Mouse (Mus musculus) granulocyte monocyte progenitor cell, adult 5-6 weeks (primary cell): ENCODE data around the gene Vapa. TPM values are rescaled to one million over a fixed set of nuclear protein-coding genes. Genes with fewer than 3 reads are reported as not detected.
"Not testable (repeated sequence)": the region's sequence is repeated elsewhere in the genome, so short reads cannot be mapped to it uniquely, and the experiment has no call there.

ENCODE experiments used
- ATAC-seq: replicated peaks from 2 replicates; pipeline ENCODE4 v1.8.0; 2016; ENCODE audit warnings: mild to moderate bottlenecking, moderate TSS enrichment, inconsistent platforms; ENCODE audit not compliant: poor library complexity, severe bottlenecking
- total RNA-seq, 2 experiments: library from RNA; stranded (forward) in 1 of 2; stranded (reverse) in 1 of 2; fragments of 200-712, 200-1000 nt in 1 of 2; fragments of >200 nt in 1 of 2; fragmentation: Nextera tagmentation in 1 of 2; gene quantifications; 2 replicates each; pipeline ENCODE4 v1.2.3; 2014 to 2017

Vapa gene
- total RNA-seq, 2 experiments from 2014 or later = 131 to 134 TPM

DNA sequence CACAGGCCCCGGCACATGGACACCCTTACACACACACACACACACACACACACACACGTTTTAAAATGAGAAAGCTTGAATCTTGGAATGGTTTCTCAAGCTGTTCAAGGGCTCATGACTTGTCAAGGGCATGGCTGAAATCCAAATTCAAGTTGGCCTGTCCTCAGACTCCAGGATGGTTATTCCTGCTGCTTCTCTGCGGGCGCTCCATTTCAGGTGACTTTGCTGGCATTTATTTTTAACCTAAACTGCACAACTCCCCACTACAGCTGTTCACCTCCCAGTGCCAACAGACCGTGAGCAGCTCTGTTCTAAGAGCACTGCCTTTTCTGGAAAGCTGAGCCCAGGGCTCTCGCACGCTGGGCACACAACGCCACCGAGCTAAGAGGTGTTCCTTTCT lies 41.5 kb downstream of the Vapa start:
- no peak for ATAC-seq

DNA sequence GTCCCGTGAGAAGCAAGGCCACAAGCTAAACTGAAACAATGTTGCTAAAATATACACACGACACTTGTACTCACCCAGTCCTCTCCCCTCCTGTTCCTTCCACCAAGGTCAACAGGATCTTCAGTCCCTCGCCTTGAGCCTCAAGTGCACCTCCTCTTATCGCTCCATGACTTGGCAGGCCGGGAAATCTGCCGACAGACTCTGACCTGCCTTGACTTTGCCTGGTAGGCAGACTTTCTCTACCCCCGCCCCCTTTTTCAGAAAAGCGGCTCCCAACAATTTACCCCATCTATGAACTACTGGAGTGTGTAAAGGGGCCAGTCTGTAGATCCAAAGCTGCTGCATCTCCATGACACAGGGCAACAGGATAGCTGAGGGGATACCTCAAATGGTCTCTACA lies 41.9 kb downstream of the Vapa start:
- no peak for ATAC-seq

DNA sequence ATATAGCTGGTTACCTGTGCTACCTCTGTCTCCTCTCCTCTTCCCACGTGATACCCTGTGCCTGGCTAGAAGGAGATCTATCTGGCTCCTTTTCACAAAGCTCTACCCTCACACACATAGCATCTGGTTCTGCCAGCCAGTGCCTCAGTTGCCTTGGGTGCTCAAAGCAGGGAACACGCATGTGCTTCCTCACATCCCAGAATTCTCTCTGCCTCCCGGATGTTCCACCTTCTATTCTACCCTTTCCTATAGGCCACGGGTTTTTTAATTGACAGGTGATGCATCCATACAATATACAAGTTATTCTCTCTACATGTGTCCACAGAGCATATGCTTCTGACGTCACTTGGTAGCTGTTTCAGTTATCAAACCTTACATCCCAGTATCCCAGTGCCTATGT lies 49.2 kb downstream of the Vapa start:
- ATAC-seq = no peak

DNA sequence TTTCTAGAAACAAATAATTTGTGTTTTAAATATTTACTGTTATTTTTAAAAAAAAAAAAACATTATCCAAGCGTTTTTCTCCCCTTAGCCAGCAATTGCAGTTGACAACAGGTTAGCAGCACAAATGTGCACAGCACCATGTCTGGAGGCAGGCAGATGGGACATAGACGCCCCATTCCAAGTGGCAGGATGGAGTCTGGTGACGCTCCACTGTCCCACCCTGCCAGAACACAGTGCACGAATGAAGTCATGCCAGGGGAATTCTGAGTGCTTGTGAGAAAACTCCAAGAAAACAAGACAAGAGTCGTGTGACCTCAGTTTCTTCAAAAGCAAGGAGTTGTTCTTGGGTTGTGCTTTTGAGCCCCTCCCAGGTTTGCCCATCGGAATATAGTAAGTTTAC lies 50.0 kb downstream of the Vapa start:
- no peak for ATAC-seq

DNA sequence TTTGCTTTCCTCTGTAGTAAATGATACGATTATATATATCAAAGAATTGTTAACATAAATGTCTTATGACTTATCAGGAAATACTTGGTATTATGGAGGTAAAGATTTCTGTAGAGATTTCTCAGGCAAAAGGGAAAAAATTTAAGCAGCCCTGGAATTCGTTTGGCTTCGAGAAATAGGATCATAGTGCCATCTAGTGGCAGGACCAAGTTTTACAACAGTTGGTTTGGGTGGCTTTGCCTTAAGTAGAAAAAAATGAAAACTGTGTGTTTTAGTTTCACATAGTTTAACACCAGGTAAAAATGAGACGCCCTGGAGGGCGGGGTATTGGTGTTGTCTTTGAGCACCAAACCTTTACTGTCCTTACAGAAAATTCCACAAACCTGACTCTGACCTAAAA lies 50.6 kb downstream of the Vapa start:
- ATAC-seq = 0 out of 2 replicates have a peak, but pooled peaks have one; percentile 33

DNA sequence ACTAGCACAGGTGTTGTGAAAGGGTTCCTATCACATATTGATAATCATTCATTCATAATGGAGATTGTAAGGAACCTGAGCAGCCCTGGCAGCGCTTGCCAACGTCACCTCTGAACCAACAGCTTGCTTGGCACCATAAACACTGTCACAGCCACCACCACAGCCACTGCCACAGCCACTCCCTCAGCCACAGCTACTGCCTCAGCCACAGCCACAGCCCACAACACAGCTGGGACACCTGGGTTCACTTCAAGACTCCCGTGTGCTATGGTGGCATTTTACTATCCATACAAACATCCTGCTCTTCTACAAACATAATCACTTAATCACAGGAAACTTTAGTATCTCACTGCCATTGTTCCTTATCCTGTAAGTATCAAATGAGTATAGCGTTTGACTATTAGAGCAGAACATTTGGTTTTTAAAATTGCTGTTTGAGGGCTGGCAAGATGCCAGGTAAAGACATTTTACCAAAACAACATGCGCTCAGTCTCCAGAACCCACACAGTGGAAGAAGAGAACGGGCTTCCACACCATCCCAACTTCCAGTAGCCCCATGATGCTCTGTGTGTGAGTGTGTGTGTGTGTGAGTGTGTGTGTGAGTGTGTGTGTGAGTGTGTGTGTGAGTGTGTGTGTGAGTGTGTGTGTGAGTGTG lies 51.9 kb downstream of the Vapa start:
- 0 out of 2 replicates have a peak, but pooled peaks have one; percentile 13 for ATAC-seq

DNA sequence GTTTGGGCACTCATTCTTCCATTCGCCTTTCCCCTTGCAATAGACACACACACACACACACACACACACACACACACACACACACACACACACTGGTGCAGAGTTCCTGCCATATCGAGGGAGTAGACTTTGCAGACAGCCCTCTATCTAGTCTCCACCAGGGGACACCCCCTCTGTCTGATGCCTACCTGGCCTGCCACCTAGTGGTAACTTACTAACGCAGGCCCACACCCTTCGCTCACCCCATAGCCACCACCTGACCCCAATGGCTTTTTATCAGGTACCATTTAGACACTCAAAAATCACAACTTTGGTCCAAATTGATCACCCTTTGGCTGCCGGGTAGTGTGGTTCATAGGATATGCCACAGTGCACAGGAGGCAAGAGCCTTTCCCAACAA lies 54.1 kb downstream of the Vapa start:
- ATAC-seq = peak; percentile 84

DNA sequence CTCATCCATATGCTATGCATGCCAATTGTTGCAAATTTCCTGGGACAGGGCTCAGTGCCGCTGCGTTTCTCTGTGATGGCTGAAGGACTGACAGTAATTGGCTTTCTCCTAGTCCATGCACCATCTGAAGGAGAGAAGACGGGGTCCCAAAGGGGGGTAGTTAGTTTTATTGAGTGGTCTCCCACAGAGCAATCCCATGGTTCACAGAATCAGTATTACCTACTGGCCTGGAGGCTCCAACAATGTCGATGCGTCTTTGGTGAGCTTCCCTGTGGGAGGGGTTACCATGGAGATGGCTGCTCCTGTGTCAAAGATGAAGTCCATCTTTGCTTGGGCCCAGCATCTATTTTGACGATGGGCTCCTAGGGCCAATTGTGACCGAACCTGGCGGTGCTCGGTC lies 54.6 kb downstream of the Vapa start:
- no peak for ATAC-seq

DNA sequence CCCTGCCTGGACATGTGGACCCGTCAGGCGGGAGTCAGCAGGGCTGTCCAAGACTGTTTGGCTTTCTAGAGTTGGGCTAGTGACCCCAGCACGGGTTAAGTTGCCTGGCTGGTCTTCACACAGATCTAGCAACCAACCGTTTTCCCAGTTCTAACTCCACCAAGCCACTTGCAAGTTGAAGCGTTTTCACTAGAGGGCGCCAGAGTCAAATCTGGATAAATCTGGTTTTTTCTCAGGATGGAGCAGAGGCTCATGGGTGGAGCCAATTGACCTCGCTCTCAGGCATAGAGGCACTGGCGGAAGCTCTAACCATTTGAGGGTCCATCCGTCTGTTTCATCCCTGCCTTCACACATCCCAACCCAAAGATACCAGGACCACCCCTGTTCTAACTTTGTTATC lies 55.1 kb downstream of the Vapa start:
- peak; percentile 72 for ATAC-seq

DNA sequence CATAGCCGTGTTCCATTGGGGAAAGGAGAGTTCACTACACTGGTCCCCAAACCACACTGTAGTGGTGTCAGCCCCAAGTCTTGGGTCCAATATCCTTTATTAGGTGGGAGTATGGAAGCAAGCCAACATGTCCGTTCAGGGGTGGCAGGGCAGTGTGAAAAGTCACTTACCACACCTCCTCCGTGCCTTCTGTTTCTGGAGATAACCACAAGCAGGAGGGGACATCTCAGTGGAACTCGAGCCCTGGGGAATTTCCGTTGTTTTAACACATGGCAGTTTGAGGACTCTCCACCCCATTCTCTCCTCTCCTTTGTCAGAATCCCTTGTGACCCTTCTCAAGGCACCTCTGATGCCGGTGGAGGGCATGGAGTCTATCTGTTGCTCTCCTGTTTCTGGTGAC lies 56.1 kb downstream of the Vapa start:
- ATAC-seq = peak; percentile 16; the same call in 1 of the 2 replicates

DNA sequence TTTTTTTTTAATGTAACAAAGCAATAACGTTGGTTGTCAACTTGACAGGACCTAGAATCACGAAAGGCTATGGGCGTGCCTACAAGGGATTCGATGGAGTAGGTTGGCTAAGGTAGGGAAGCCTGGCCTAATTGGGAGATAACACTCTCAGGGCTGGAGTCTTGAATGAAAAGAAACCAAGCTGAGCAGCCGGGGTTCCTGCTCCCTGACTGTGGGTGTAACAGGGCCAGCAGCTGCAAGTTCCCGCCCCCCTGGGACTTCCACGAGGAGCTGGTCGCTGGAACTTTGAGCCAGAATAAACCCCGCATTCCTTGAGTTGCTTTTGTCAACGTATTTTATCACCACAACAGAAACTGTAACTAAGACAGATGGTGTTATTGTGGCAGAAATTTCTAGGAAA lies 56.6 kb downstream of the Vapa start:
- ATAC-seq = no peak

DNA sequence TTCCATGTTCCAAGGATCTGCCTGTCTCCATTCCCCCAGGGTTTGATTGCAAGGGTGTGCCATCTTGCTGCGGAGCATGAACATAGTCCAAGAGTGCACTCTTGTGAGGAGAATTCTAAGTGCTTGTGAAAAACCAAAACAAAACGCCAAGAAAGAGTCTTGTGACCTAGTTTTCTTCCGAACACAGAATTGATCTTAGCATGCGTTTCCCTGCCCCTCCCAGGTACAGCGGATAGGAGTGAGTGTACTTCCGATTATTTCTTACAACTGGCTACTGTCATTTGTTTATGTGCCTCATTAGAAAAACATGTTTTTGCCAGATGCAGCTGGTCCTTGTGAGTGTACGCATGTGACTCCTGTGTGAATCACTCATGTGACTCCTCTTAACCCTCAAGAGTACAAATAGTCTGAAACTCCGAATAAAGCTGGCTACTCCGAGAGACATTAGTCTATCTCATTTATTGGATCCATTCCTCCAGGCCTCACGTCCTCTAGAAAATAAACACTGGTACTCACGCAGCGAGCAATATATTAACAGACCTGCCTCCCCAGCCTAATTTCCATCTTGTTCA lies 60.8 kb downstream of the Vapa start:
- no peak for ATAC-seq

DNA sequence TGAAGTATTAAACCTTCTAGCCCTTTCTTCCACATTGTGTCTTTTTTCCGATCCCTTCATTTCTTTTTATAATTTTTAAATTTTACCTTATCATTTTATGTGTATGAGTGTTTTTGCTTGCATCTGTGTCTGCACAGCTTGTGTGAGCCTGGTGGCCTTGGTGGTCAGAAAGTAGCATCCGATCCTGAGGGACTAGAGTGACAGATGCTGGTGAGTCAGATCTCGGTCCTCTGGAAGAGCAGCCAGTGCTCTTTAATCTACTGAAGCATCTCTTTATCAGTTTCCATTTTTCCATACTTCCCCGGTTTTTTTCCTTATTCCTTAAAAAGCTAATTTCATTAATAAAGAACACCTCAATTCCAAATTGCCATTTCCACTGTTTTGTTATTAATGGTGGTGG lies 63.0 kb downstream of the Vapa start:
- no peak for ATAC-seq

DNA sequence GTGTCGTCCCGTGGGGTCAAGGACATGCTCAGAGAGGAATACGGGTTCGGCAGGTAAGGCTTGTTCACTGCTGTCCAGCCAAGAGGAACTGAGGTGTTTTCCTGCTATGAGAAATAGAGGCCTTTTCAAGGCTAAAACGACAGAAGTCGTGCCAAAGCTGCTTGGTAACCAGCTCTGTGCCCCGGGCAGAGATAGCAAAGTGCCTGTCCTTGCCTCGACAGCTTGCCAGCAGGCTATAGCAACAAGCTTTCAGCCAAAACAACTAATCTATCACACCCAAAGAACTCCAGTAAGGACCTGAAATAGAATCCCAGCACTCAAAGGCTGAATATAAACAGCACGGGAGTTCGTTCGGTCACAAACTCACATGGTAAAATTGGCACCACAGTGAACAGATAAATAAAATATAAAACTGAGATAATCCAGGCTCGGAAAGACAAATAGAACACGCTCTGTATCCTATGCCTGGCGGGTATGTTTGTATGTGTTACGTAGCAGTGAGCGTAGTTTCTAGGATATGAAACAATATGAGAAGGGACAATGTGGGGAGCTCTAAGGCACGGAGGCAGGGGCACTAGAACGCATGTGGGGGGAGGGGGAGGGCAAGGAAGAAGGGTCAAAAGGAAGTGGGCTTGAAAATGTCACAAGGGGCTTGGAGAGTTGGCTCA lies 64.5 kb downstream of the Vapa start:
- ATAC-seq = no peak

DNA sequence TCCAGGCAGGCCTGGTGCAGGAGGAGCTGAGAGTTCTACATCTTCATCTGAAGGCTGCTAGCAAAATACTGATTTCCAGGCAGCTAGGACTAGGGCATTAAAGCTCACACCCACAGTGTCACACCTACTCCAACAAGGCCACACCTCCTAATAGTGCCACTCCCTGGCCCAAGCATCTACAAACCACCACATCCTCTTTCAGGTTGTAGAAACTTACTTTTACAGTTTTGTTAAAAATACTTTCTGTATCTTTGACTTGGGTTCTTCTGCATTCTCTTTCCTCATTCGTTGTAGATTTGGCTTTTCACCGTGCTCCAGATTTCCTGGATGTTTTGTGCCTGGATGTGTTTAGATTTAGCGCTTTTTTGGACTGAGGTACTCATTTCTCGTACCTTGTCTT lies 67.1 kb downstream of the Vapa start:
- peak; percentile 62 for ATAC-seq

DNA sequence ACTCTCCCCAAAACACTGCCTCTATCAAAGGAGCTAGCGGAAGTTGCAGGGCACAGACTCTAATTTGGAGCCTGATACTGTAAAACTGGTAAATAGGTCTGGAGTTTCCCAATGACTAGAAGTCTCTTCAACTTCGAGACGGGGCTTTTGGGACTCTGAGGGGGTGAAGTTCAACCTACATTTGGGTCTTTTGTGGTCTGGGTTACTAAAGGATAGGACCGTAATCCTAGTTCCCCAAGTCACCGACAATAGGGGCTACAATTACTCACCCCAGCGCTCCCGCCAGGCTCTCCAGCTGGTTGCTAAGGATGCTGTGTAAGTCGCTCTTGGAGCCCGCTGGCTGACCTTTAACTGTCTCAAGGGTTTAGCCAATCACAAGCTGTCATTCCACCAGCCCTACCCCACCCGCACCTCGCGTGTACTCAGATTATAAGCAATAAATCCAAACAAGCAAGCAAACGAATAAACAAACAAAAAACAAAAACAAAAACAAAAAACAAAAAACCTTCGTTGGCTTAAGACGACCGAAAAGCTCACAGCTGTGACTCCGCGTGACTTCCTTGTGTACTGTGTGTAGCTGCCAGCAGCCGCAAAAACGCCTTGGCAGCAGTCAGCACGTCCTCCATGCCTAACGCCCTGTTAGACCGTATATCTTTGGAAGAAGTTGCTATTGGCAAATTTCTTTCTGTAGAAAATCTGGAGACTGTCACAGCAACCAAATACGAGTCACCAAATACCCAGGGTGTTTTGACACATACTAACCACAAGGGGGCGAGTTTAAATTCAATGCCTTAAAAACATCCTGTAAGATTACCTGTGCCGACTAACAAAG lies 72.7 kb downstream of the Vapa start, which contains the start of gene Tmem232:
TSS of gene Tmem232 (minus strand) at position 342 of the 832 bp plus-strand sequence.
- peak; percentile 63 for ATAC-seq

DNA sequence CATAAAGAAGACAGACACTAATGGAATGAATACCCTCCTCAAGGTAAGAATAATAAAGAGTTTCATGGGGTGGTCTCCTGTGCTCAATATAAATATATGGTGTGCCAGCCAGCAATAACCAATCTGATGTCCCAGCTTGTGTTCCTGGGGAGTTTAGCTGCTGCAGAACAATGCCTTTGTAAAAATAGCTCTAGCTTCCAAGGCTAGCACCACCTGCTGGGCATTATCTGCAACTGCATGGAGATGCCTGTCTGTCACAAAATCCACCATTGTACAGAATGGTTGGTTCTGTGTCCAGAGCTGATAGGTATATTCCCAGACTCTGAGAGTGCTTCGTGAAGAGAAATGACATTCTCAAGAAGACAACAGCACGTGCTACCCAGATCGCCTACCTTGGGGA lies 77.2 kb downstream of the Vapa start:
- ATAC-seq = peak; percentile 75

DNA sequence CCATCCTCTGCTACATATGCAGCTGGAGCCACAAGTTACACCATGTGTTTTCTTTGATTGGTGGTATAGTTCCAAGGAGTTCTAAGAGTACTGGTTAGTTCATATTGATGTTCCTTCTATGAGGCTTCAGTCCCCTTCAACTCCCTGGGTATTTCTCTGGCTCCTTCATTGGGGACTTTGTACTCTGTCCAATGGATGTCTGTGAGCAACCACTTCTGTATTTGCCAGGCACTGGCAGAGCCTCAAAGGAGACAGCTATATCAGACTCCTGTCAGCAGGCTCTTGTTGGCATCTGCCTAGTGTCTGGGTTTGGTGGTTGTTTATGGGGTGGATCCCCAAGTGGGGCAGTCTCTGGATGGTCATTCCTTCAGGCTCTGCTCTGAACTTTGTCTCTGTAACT lies 81.0 kb downstream of the Vapa start:
- not testable (repeated sequence) for ATAC-seq
